Mouse (Mus musculus): Measurements from ENCODE around the gene Yaf2.
"Not testable (repeated sequence)": the region's sequence is repeated elsewhere in the genome, so short reads cannot be mapped to it uniquely, and the experiment has no call there.

Gene Yaf2

GRCm38 (mm10) chr15:93336925-93337761 is at the start of gene Yaf2:
Gene Yaf2, minus strand, starts transcription at chr15:93336935.
- peak; percentile 93 for DNase-seq

- DNase-seq: no peak
Observed at GRCm38 (mm10) chr15:93381337-93381736, 44.6 kb upstream of the Yaf2 start.

GRCm38 (mm10) chr15:93379177-93379576 is 42.4 kb upstream of the Yaf2 start:
- DNase-seq: no peak

- DNase-seq: no peak
Observed at GRCm38 (mm10) chr15:93375696-93376095, 39.0 kb upstream of the Yaf2 start.

GRCm38 (mm10) chr15:93372525-93373119 is 35.9 kb upstream of the Yaf2 start:
- DNase-seq: not testable (repeated sequence)

- no peak for DNase-seq
Observed at GRCm38 (mm10) chr15:93371838-93372237, 35.1 kb upstream of the Yaf2 start.

GRCm38 (mm10) chr15:93368558-93368957 is 31.8 kb upstream of the Yaf2 start:
- DNase-seq: no peak

- DNase-seq: no peak
Observed at GRCm38 (mm10) chr15:93365561-93365960, 28.8 kb upstream of the Yaf2 start.

GRCm38 (mm10) chr15:93358346-93359095 is 21.8 kb upstream of the Yaf2 start:
- DNase-seq: no peak

- DNase-seq: no peak
Observed at GRCm38 (mm10) chr15:93340630-93341379, 4.1 kb upstream of the Yaf2 start.

- no peak for DNase-seq
Observed at GRCm38 (mm10) chr15:93336658-93336924, 144 bp downstream of the Yaf2 start.

GRCm38 (mm10) chr15:93335821-93336657 is 696 bp downstream of the Yaf2 start:
- peak; percentile 47 for DNase-seq

- no peak for DNase-seq
Observed at GRCm38 (mm10) chr15:93331256-93331655, 5.5 kb downstream of the Yaf2 start.

- no peak for DNase-seq
Observed at GRCm38 (mm10) chr15:93327235-93327634, 9.5 kb downstream of the Yaf2 start.

- DNase-seq: no peak
Observed at GRCm38 (mm10) chr15:93326651-93327050, 10.1 kb downstream of the Yaf2 start.

GRCm38 (mm10) chr15:93325360-93325759 is 11.4 kb downstream of the Yaf2 start:
- DNase-seq: no peak

GRCm38 (mm10) chr15:93318781-93319180 is 18.0 kb downstream of the Yaf2 start:
- DNase-seq: no peak

- DNase-seq: not testable (repeated sequence)
Observed at GRCm38 (mm10) chr15:93310304-93310703, 26.4 kb downstream of the Yaf2 start.

- DNase-seq: no peak
Observed at GRCm38 (mm10) chr15:93298197-93298596, 38.5 kb downstream of the Yaf2 start.

GRCm38 (mm10) chr15:93294483-93294882 is 42.3 kb downstream of the Yaf2 start:
- DNase-seq: no peak

GRCm38 (mm10) chr15:93288321-93288720 is 48.4 kb downstream of the Yaf2 start:
- DNase-seq: no peak

- no peak for DNase-seq
Observed at GRCm38 (mm10) chr15:93287628-93288027, 49.1 kb downstream of the Yaf2 start.

Data from right cerebral cortex, adult 18-20 months (tissue).